Mouse (Mus musculus) fibroblast of lung, adult 2 months (primary cell): ENCODE data around the gene Gtpbp10.

Experiments
- DNase-seq: peaks from one replicate; pipeline ENCODE4 v3.0.0-alpha.2; 2011; ENCODE audit warnings: low read depth

Gene Gtpbp10

DNA sequence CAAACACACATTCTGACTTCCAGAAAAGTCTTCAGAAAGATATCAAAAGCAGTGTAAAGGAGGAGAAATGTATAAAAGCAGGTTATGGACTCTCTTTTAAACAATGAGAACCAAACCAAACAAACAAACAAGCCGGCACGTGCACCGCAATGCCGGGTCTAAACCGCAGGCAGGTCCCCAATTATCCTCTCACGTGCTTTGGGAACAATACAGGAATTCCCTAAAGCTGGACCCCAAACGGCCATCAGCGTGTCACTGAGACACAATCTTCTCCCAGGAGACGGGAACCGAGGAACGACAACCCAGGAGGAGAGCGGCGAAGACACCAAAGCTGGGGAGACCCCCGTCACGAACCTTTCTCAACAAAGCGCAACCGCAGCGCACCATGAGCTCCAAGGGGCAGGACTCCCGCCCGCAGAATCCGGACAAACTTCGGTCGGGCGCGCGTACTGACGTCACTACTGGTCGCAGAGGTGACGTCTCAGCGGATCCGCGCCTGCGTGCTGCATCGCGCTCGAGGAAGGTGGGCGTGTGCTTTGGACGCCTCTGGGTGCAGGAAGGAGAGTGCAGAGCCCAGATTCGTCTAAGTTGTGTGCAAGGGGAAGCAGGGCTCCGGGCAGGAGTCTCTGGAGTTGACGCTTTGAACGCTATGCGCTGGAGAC lies at the start of gene Gtpbp10:
TSS of gene Gtpbp10 (minus strand) at position 460 of the 662 bp plus-strand sequence.
- DNase-seq, result peak; percentile 82

DNA sequence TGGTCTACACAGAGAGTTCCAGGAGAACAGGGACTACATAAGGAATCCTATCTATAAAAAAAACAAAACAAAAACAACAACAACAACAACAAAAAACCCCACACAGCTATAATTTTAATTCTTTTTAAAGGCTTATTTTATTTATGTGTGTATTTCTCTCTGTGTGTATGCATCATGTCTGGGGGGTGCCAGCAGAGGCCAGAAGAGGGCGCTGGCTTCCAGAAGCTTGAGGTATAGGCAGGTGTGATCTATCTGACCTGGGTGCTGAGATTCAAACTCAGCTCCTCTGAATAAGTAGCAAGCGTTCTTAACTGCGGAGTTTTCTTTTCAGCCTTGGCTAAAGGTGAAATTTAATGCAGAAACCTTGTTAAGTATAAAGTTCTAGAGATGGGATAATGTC lies 28.3 kb upstream of the Gtpbp10 start:
- DNase-seq, result no peak

DNA sequence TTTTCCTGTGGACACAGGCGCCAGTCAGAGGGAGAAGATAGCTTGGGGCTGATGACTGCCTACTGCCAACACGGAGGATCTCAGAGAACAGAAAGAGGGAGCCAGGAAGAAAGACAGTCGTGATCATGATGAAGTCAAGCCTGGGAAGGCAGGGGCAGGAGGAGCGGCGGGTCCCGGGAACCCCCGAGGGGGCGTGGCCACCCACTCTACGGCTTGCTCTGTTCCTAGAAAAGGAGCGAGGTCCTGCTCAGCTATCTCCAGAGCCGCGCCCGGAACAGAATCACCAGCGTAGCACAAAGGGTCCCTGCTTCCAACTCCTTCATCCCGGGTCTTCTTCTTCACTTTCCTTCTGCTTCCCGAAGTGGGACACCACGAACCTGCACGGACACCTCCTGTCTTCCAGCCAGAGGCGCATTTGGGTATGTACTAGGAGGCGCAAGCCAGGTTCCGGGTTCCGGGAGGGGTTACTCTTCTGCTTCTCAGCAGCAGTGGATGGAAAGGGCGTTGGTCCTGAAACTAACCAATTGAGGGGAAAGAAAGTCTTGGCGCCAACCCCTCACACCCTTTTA lies 14.5 kb upstream of the Gtpbp10 start, which contains the start of gene Gm8773:
TSS of gene Gm8773 (plus strand) at position 51 of the 569 bp plus-strand sequence.
- DNase-seq, result no peak

DNA sequence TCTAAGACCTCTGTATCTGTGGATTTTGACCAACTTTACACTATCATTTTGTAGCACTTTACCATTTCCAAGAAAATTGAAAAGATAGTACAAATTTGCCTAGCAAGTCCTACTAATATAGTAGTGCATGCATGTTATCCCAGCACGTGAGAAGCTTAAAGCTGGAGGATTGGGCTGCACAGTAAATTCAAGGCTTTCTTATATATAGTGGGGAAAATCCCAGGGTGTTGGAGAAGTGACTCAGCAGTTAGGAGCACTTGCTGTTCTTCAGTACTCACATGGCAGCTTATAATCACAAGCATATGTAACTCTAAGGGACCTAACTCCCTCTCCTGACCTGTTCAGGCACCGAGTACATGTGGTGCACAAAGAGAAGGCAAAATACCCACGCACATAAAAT lies 3.1 kb upstream of the Gtpbp10 start:
- DNase-seq, result no peak

DNA sequence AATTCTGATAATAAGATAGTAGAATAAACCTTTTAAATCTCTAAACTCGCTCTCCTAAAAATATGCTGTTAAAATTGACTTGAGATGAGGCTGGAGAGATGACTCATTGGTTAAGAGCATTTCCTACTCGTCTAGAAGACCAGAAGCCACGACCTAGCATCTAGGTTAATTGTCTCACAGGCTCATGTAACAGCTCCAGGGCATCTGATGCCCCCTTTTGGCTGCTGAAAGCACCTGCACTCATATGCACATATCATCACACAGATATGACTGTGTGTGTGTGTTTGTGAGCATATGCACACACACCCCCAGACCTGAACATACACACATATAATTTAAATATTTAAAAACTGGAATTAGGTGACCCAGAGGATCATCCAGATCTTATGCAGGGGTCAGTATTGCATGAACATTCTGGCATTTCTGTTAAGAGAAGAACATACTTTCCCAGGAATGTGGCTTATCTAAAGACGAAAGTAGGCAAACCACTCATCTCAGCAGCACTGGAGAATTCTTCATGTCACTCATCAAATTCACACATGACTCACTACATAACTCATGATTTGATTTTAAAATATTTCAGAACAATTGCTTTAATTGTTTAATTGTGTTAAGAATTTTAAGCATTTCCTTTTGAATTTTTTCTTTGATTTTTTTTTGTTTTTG lies 1.8 kb upstream of the Gtpbp10 start:
- DNase-seq, result no peak

DNA sequence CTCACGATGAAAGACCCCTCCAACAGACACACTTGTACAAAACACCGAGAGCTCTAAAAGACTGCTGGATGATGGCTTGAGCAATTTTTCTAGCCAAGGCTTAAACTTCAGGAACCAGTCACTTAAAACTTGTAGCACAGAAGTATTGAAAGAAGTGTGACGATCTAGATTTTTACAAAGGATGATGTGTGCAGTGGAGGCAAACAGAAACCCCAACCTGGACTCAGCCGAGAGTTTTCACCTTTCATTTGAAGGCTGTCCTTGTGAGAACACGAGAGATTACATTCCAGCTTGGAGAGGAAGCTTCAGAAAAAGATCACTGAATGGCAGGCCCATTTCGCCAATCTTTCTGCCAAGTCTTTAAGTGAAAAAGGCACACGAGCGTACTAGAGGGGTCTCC lies 460 bp upstream of the Gtpbp10 start:
- no peak for DNase-seq

DNA sequence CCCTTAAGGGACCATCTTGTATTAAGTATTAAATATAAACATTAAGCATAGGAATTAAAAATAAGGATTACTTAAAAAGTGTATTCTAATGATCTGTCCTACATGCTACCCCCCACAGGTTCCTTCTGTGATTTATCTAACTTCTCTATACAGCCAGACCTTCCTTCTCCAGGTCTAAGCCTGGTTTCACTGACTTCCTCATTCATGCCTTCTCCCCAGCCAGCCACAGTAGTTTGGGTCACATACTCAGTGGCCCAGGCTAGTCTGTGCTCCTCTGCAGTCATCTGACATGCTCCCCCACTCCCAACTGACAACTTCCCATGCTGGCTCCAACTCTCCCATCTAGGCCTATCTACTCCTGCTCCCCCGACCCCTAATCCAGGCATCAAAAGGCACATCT lies 8.2 kb downstream of the Gtpbp10 start:
- DNase-seq, result no peak

DNA sequence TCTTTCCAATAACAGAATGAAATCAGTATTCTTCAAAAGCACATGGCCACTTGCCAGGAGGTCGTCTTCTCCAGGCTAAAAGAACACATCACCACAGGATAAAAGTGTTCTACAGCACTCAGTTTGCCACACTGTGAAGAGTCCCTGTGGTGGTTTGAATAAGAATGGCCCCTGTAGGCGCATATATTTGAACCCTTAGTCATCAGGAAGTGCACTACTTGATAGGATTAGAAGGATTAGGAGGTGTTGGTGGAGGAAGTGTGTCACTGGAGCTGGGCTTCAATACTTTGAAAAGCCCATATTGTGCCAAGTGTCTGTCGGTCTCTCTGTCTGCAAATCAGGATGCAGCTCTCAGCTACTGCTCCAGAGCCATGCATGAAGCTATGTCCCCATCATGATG lies 19.0 kb downstream of the Gtpbp10 start:
- no peak for DNase-seq

DNA sequence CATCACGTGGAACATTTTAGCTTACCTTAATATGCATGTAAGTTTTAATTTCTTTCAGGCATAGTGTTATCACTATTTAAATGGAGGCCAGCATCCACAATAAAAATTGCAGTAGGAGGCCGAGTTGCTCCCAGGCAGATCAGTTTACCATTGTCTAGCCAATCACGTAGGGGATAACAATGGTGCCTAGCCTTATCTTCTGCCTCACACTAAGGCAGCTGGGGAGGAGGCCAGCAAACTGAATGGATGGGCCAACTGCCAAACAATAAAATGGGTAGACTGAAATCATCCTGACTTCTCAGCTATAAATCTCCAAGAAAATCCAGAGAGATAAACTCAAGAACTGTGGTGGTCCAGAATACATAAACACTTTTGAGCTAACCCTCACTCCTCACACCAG lies 19.6 kb downstream of the Gtpbp10 start:
- no peak for DNase-seq

DNA sequence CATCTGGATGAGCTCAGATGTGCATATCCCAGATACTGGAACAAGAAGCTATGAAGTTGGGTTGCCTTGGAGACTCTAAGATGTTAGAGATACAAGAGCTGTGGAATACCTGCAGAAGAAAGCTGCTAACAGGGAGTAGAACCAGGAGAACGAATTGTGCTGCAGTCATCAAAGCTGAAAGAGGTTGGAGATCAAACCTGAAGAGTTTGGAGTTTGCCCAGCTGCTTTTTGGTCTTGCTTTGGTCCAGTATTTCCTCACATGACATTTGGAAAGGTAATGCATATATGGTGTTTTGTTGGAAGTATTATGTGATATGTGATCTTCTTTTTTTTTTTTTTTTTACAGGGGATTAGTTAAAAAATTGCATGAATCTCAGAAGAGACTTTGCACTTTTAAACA lies 23.2 kb downstream of the Gtpbp10 start:
- DNase-seq, result no peak

DNA sequence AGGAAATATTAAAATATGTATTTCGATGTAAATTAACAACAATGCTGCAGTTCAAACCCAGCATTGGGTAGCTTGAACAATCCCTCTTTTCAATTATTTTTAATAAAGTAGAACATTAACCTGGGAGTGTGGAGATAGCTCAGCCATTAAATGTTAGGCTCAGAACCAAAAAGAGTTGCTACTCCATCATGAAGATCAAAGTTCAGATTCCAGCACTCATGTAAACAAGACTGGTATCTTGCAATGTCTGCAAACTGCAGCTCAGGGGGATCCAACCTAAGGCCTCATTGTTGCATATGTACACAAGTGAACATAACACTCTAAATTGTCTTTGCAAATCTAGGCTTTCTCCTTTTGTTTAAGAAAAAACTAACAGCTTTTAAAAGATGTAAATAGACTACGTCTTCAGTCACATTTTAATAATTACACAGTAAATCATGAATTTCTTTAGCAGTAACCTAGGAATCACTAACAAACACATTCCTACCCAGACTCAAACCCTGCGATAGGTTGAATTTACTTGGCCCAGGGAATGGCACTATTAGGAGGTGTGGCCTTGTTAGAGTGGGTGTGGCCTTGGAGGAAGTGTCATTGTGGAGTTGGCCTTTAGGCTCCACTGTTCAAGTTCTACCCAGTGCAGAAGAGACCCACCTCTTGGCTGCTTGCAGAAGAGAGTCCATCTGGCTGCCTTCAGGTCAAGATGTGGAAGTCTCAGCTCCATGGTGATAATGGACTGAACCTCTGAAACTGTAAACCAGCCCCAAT lies 25.5 kb downstream of the Gtpbp10 start:
- DNase-seq, result no peak

DNA sequence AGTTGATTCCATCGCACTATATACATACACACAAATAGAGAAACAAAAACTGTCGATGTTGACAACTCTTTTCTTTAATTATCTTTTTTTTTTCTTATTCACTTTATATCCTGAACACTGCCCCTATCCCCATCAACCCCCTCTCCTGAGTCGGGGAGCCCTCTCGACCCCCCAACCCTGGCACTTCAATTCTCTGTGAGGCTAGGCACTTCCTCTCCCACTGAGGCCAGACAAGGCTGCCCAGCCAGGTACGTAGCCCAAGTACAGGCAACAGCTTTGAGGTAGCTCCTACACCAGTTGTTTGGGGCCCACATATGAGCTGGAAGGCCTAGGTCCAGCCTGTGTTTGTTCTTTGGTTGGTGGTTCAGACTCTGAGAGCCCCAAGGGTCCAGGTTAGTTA lies 43.9 kb downstream of the Gtpbp10 start:
- DNase-seq, result no peak

DNA sequence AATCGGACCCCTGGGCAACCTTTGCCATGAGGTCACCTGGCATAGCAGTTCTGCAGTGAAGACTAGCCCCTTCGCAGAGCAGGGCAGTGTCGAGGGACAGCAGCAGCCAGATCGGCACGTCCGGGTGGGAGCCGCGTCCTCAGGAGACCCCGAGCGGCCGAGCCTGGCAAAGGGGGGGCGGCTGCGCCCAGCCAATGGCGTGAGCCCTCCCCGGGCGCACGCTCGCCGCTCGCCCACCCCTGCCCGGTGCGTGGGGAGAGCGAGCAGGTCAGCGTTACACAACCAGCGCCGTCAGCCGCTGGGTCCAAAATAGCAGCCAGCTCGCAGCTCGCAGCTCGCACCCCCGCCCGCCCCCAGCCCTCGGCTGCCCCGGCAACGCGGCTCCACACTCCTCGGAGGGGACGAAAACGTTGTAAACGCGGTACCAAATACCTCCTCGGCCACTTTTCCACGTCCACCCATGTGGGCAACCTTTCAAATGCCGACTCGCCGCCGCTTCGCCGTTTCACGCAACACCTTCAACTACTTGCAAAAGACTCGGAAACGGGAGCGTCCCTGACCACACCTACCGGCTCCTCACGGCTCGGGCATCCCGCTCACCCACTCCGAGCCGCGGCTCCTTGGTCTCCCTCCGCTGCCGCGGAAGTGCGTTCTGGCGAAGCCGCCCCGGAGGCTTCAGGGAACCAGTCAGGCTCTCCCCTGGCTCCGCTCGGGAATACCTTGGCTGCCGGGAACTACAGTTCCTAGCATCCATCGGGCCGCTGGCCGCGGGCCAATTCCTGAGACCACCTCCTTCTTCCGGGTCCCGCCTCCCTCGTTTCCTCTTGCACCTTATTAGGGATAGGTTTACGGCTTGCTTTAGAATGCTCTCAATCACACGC lies 44.9 kb downstream of the Gtpbp10 start, which contains the start of gene Cldn12:
TSS of gene Cldn12 (minus strand) at position 763 of the 881 bp plus-strand sequence.
- DNase-seq, result peak; percentile 84

DNA sequence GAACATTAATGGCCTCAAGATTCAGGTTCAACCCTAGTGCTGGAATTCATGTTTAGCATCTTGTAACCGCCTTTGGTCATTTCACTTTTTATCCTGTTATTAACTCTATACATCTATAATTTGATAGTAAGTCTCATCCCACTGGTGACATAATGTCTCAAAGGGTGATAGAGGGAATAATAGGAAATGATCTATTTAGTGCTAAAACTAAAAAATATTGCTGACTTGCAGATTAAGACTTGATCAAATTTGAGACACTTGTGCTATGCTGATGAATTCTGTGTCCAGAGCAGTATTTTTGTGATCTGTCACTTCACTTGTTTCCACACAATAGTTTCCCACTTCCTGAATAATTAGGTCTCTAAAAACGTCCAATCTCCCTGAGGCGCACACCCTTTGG lies 47.9 kb downstream of the Gtpbp10 start:
- DNase-seq, result no peak

DNA sequence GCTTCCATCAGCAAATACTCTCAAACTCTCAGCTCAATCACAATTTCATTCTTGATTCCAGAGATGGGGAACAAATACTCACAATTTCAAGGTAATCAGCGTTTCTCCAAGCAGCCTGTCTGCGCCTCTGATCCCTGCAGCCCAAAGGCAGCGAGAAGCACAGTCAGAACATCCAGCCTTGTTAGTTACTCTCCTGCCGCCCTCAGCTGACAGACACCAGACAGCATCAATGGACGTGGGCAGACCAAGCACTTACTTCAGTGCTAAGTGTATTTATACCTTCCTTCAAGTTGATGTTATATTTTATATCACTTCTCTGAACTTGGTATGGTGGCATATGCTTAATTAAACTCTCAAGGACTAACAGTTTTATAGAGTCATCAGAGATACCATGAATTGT lies 48.3 kb downstream of the Gtpbp10 start:
- no peak for DNase-seq

DNA sequence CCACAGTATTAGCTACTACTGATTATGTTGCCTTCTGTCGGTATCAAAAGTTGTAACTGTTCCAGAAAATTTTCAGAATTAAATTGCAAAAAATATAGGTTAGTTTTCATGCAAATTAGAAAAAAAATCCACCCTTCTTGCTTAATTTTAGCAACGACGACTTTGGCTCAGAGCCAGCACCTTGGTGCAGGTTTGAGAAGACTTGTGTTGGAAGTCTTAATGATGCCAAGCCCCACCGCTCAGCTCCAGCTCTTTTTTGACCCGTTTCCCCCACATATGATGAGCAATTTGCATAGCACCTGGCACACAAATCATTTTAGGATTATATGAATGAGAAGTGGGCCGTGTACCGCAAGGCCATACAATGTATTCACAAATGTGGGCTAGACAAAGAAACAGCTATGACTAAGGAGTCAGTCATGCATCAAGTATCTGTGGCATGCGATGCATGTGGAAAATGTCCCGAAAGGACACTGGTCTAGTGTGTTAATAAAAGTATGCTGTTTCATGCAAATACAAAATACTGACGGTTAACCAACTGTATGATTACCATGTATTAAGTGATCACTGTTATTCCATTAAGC lies 48.9 kb downstream of the Gtpbp10 start:
- no peak for DNase-seq

DNA sequence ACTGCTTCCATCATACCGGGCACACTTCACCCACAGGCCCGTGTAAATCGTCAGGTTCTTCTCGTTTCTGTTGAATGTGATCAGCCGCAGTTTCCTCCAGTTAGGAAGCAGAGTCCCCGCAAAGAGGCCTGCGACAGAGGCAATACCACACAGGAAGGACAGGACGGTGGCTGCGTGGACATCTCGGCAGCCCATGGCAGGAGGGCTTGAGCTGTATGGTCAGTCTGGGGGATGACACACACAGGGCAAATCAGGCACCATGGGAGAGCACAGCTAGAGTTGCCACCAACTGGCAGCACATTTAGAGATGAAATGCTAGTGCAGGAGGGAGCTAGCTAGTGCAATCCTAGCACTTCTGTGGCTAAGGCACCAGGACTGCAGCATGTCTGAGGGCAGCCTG lies 51.1 kb downstream of the Gtpbp10 start:
- no peak for DNase-seq

DNA sequence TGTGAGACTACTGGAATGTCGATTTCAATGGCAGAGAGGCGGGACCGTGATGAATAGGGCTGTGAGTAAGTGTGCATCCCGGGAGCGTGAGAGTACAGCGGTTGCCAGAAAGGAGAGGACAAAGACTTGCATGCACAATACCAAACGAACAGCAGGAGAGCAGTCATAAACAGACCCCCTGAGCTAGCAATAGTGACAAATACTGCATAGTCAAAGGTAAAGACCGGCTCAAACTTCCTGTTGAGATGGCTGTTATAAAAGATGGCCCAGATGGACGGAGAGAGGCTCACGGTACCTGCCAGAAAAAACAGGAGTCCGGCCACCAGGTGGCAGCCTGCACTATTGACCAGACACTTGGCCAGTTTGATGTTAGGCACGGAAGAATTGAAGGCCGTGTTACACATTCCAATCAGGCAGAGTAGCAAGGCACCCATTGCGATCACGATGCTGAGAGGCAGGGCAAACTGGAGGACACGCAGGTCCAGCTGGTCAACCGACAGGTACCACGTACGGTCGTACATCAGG lies 51.6 kb downstream of the Gtpbp10 start:
- DNase-seq, result no peak

DNA sequence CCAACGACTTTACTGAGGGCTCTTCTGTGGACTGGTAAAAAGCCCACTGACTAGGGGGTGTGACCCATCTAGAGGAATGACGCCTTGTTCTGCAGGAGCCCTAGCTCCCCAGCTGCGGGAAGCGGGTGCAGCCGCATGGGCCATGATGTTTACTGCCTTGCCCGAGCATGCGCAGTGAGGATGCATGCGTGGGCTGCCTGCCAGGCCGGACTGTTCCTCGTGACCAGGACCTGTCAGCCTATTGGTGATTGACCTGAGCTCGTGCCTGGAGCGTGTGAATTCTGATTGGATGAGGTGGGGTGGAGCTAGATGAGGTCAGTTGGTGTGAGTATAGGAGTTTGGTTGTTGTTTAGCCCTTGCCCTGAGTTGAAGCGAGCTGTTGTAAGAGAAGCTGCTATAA lies 54.9 kb downstream of the Gtpbp10 start:
- no peak for DNase-seq

DNA sequence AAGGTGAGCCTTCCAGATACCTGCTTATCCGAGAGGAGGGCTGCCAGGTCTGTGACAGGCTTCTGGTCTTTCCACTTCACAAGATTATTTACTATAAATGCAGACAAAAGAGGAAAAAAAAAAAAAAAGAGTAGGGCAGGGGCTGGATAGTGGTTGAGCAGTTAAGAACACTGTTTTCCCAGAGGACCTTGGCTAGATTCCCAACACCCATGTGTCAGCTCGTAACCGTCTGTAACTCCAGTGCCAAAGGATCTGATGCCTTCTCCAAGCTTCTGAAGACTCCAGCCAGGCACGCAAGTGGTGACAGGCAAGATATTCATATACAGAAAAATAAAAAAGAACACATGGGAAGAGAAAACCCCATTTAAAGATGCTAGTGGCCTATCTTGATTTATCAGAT lies 56.0 kb downstream of the Gtpbp10 start:
- DNase-seq, result no peak

DNA sequence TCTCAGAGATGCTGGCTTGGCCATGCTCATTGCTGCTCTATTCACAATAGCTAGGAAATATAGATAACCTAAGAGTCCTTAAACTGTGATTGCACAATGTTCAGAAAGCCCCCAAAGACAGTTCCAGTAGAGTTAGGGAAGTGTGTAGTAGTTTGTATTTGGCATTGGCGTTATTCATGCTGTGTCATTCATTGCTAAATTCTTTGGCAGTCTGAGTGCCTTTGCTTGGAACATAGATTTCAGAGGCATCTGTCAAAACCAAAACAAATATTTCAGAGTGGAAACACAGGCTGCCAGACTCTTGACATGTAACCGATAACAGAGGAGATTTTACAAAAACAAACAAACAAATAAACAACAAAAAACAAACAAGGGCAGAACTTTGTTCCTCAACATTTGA lies 57.8 kb downstream of the Gtpbp10 start:
- no peak for DNase-seq
